Mouse (Mus musculus) cerebellum, adult 2 months (tissue): ENCODE results near the gene Gm45837.

Source experiments
- CTCF ChIP-seq: fragments of 200-500 bp; IDR thresholded peaks from 2 replicates; pipeline ENCODE4 v1.5.1; 2011; ENCODE audit warnings: low read depth, mild to moderate bottlenecking, control low read depth, low read length, moderate library complexity, borderline replicate concordance; ENCODE audit not compliant: insufficient read depth
- POLR2A ChIP-seq: fragments of 200-500 bp; IDR thresholded peaks from 2 replicates; pipeline ENCODE4 v1.6.1; 2011; ENCODE audit warnings: low read length, control low read depth, borderline replicate concordance; ENCODE audit not compliant: insufficient read depth

GRCm38 (mm10) chr7:101466581-101467081 is 55.9 kb downstream of the Gm45837 start:
- no peak for TF ChIP-seq POLR2A
- TF ChIP-seq CTCF = no peak
